Mouse (Mus musculus): ENCODE results near the gene Olfr1086. TPM values are rescaled to one million over a fixed set of nuclear protein-coding genes. Genes with fewer than 3 reads are reported as not detected.
"Not testable (repeated sequence)": the region's sequence is repeated elsewhere in the genome, so short reads cannot be mapped to it uniquely, and the experiment has no call there.

The Olfr1086 gene
- not detected for total RNA-seq (2021)
- long read RNA-seq: 0 reads

DNA sequence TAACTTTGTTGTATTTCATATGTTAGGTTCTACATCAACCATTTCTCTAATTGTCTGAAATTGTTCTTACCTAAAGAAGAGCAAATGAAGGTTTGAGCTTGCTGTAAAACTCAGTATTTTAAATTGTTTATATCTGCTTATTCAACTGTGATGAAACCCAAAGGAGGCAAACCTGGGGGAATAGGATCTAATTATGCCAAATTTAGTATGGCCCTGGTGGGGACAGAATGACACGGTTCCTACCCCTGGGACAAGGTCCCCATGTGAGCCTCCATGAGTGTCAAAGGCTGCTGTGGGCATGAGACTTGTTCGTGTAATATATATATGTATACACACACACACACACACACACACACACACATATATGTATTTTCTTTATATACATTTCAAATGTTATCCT, at the start of gene Olfr1086:
Gene Olfr1086, minus strand, starts transcription at position 101 of the 400 bp plus-strand sequence.
- DNase-seq (ENCODE audit: low spot score in 2 of 2): no peak

DNA sequence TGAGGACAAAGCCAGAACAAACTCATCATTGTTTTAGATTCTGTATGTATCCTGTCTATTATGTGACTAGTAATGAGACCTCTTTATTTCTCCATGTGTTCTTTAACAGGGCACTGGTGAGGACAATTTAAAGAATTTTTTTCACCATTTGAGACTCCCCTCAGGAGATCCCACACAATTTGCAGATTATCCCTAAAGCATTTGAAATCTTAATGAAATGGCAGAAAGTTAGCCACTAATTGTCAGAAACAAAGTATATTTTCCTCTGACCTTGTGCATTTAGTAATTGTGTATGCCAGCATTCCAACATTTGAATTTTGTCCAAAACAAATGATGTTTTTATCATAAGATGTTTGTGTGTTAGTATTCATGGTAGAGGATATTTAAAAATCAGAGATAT, 18.4 kb upstream of the Olfr1086 start, which contains the start of gene Olfr1087:
Gene Olfr1087, minus strand, starts transcription at position 101 of the 400 bp plus-strand sequence.
- no peak for DNase-seq (ENCODE audit: low spot score in 2 of 2)

GRCm38 (mm10) chr2:86661919-86662318, 18.0 kb downstream of the Olfr1086 start, which contains the start of gene Olfr1085:
Olfr1085 (minus strand) TSS chr2:86662019.
- DNase-seq (ENCODE audit: low spot score in 2 of 2): no peak

GRCm38 (mm10) chr2:86639625-86640024, 40.3 kb downstream of the Olfr1086 start, which contains the start of gene Olfr1084:
Olfr1084 (minus strand) TSS chr2:86639725.
- DNase-seq (ENCODE audit: low spot score in 2 of 2): not testable (repeated sequence)

Other genes starting within 250 kb of the Olfr1086 start
- gene Olfr1065, start 229.5 kb downstream of the Olfr1086 start, total RNA-seq (2021): not detected
- not detected for gene Olfr1066, start 223.8 kb downstream of the Olfr1086 start, total RNA-seq (2021)
- not detected for gene Olfr228, start 192.7 kb downstream of the Olfr1086 start, total RNA-seq (2021)
- not detected for gene Olfr1076, start 171.6 kb downstream of the Olfr1086 start, total RNA-seq (2021)
- not detected for gene Olfr1079, start 137.6 kb downstream of the Olfr1086 start, total RNA-seq (2021)
- not detected for gene Olfr1080, start 121.9 kb downstream of the Olfr1086 start, total RNA-seq (2021)
- not detected for gene Olfr1082, start 81.1 kb downstream of the Olfr1086 start, total RNA-seq (2021)
- gene Olfr1084, start 40.4 kb downstream of the Olfr1086 start, total RNA-seq (2021): not detected
- gene Olfr1085, start 18.1 kb downstream of the Olfr1086 start, total RNA-seq (2021): not detected
- not detected for gene Olfr1087, start 18.3 kb upstream of the Olfr1086 start, total RNA-seq (2021)
- not detected for gene Olfr1089, start 53.6 kb upstream of the Olfr1086 start, total RNA-seq (2021)
- not detected for gene Olfr1090, start 78.9 kb upstream of the Olfr1086 start, total RNA-seq (2021)
- gene Olfr1093, start 102.4 kb upstream of the Olfr1086 start, total RNA-seq (2021): not detected
- not detected for gene Olfr141, start 129.9 kb upstream of the Olfr1086 start, total RNA-seq (2021)
- gene Olfr1094, start 144.6 kb upstream of the Olfr1086 start, total RNA-seq (2021): not detected
- gene Olfr1095, start 171.6 kb upstream of the Olfr1086 start, total RNA-seq (2021): not detected
- gene Gm13723, start 194.7 kb upstream of the Olfr1086 start, total RNA-seq (2021): not detected
- gene Olfr1097, start 212.1 kb upstream of the Olfr1086 start, total RNA-seq (2021): not detected
- not detected for gene Olfr1098, start 244.5 kb upstream of the Olfr1086 start, total RNA-seq (2021)

All from layer of hippocampus, postnatal 10 days (tissue).